Mouse (Mus musculus) ovary, adult 10 weeks (tissue): ENCODE data around the gene Rnf113a1. TPM values are rescaled to one million over a fixed set of nuclear protein-coding genes. Genes with fewer than 3 reads are reported as not detected.

ENCODE experiments used
- polyA plus RNA-seq: library from polyadenylated mRNA; stranded (reverse); fragments of 350-450 nt; fragmentation: Illumina TruSeq; extraction: RNeasy Lipid Tissue Mini Kit (QIAGEN cat#74804); gene quantifications from one replicate; pipeline ENCODE4 v1.2.3, GENCODE M21; 2014

Rnf113a1 gene
- 0.40 TPM for polyA plus RNA-seq

GRCm38 (mm10) chrX:37191105-37191743 is at the start of gene Rnf113a1, which contains the start of gene Ndufa1:
Rnf113a1 (plus strand) TSS chrX:37191245.
Ndufa1 (minus strand) TSS chrX:37191163.

GRCm38 (mm10) chrX:37168742-37169141 is 22.3 kb upstream of the Rnf113a1 start, which contains the start of gene Akap14:
Akap14 (minus strand) TSS chrX:37168842.

GRCm38 (mm10) chrX:37210941-37211340 is 19.9 kb downstream of the Rnf113a1 start, which contains the start of gene Gm9:
Gm9 (minus strand) TSS chrX:37211041.

GRCm38 (mm10) chrX:37222158-37222557 is 31.1 kb downstream of the Rnf113a1 start, which contains the start of gene Rhox1:
Rhox1 (minus strand) TSS chrX:37222258.

Other genes with a start within 250 kb of the Rnf113a1 start
- 34.2 TPM for gene Sept6, start 199.5 kb upstream of the Rnf113a1 start, polyA plus RNA-seq
- not detected for gene Sowahd, start 142.4 kb upstream of the Rnf113a1 start, polyA plus RNA-seq
- gene Rpl39, start 105.8 kb upstream of the Rnf113a1 start, polyA plus RNA-seq, result 1,809 TPM
- 100 TPM for gene Upf3b, start 80.9 kb upstream of the Rnf113a1 start, polyA plus RNA-seq
- gene Nkap, start 64.5 kb upstream of the Rnf113a1 start, polyA plus RNA-seq, result 140 TPM
- 1.6 TPM for gene Akap14, start 22.4 kb upstream of the Rnf113a1 start, polyA plus RNA-seq
- 149 TPM for gene Ndufa1, start 82 bp upstream of the Rnf113a1 start, polyA plus RNA-seq
- not detected for gene Gm9, start 19.8 kb downstream of the Rnf113a1 start, polyA plus RNA-seq
- gene Rhox1, start 31.0 kb downstream of the Rnf113a1 start, polyA plus RNA-seq, result not detected
- not detected for gene Rhox2a, start 53.7 kb downstream of the Rnf113a1 start, polyA plus RNA-seq
- gene Rhox3a, start 58.7 kb downstream of the Rnf113a1 start, polyA plus RNA-seq, result not detected
- gene Rhox4a, start 74.1 kb downstream of the Rnf113a1 start, polyA plus RNA-seq, result not detected
- not detected for gene Rhox3a2, start 188.8 kb downstream of the Rnf113a1 start, polyA plus RNA-seq
- gene Rhox4a2, start 199.6 kb downstream of the Rnf113a1 start, polyA plus RNA-seq, result not detected
- gene Rhox2b, start 220.8 kb downstream of the Rnf113a1 start, polyA plus RNA-seq, result not detected
- not detected for gene Rhox4b, start 241.2 kb downstream of the Rnf113a1 start, polyA plus RNA-seq